Mouse (Mus musculus): Measurements from ENCODE around the gene Tvp23a.

- TF ChIP-seq CTCF (IDR thresholded peaks at IDR 0.05; ENCODE audit: low read depth) = peak; percentile 68
- TF ChIP-seq EP300 (IDR thresholded peaks at IDR 0.05; ENCODE audit: low read depth) = no peak
These were observed 31.2 kb downstream of the Tvp23a start for GRCm38 (mm10) chr16:10415976-10416375.
